Mouse (Mus musculus): ENCODE measurements around the gene Sft2d2. TPM values are rescaled to one million over a fixed set of nuclear protein-coding genes. Genes with fewer than 3 reads are reported as not detected.

Gene Sft2d2
- total and polyA plus RNA-seq, 2 experiments: 29.8 to 32.4 TPM

GRCm38 (mm10) chr1:165229577-165229976 lies 35.3 kb upstream of the Sft2d2 start:
- Histone ChIP-seq H3K27ac (replicated peaks; ENCODE audit: insufficient read depth, low read depth, low read length) (peak overlapping the region; percentile 95), H3K4me3 (ENCODE audit: insufficient read depth, low read depth, low read length) (peak overlapping the region; percentile 21; the same call in 1 of the 2 replicates), H3K9ac (ENCODE audit: low read depth, low read length) (peak overlapping the region; percentile 42), H3K36me3 (ENCODE audit: control insufficient read depth, insufficient read depth, low read length) (peaks cover 7% of the 10 kb centered on the region), H3K27me3 (ENCODE audit: control insufficient read depth, insufficient read depth, low read length) (no peaks in the 10 kb centered on the region), H3K79me2 (ENCODE audit: control insufficient read depth, insufficient read depth, low read length) (peaks cover 23% of the 10 kb centered on the region; the same call in 1 of the 2 replicates), H3K4me1 (ENCODE audit: control insufficient read depth, insufficient read depth, low read length) (peaks cover 23% of the 10 kb centered on the region)
- TF ChIP-seq CTCF (IDR thresholded peaks at IDR 0.05; ENCODE audit: low read depth, low read length) (no peak), POLR2A (IDR thresholded peaks at IDR 0.05; ENCODE audit: extremely low read depth, insufficient read depth, low read length) (no peak)
- DNase-seq (ENCODE audit: extremely low read depth, low read depth, low spot score): peak; percentile 98
- 26% methylated on average over 9 of the region's 9 CpGs for WGBS

- WGBS: 86% methylated on average over 2 of the region's 2 CpGs
- peaks cover 58% of the 10 kb centered on the region for H3K36me3 ChIP-seq (ENCODE audit: control insufficient read depth, insufficient read depth, low read length)
- no peaks in the 10 kb centered on the region for H3K4me1 ChIP-seq (ENCODE audit: control insufficient read depth, insufficient read depth, low read length)
- TF ChIP-seq POLR2A (IDR thresholded peaks at IDR 0.05; ENCODE audit: extremely low read depth, insufficient read depth, low read length) (no peak), CTCF (IDR thresholded peaks at IDR 0.05; ENCODE audit: low read depth, low read length) (no peak)
- no peaks in the 10 kb centered on the region for H3K27me3 ChIP-seq (ENCODE audit: control insufficient read depth, insufficient read depth, low read length)
- no peaks in the 10 kb centered on the region; the same call in 1 of the 2 replicates for H3K79me2 ChIP-seq (ENCODE audit: control insufficient read depth, insufficient read depth, low read length)
- H3K9ac ChIP-seq (ENCODE audit: low read depth, low read length): no peak overlapping the region
- DNase-seq (ENCODE audit: extremely low read depth, low read depth, low spot score): no peak
- H3K27ac ChIP-seq (replicated peaks; ENCODE audit: insufficient read depth, low read depth, low read length): no peak overlapping the region
- no peak overlapping the region for H3K4me3 ChIP-seq (ENCODE audit: insufficient read depth, low read depth, low read length)
These were observed 22.9 kb upstream of the Sft2d2 start for GRCm38 (mm10) chr1:165217023-165217589.

- H3K36me3 ChIP-seq (ENCODE audit: control insufficient read depth, insufficient read depth, low read length): peaks cover 52% of the 10 kb centered on the region
These were observed 21.6 kb upstream of the Sft2d2 start for GRCm38 (mm10) chr1:165215831-165216230.

GRCm38 (mm10) chr1:165205591-165205990 lies 11.4 kb upstream of the Sft2d2 start:
- Histone ChIP-seq H3K27ac (replicated peaks; ENCODE audit: insufficient read depth, low read depth, low read length) (no peak overlapping the region), H3K9ac (ENCODE audit: low read depth, low read length) (no peak overlapping the region), H3K4me1 (ENCODE audit: control insufficient read depth, insufficient read depth, low read length) (no peaks in the 10 kb centered on the region), H3K27me3 (ENCODE audit: control insufficient read depth, insufficient read depth, low read length) (no peaks in the 10 kb centered on the region), H3K4me3 (ENCODE audit: insufficient read depth, low read depth, low read length) (no peak overlapping the region), H3K79me2 (ENCODE audit: control insufficient read depth, insufficient read depth, low read length) (no peaks in the 10 kb centered on the region), H3K36me3 (ENCODE audit: control insufficient read depth, insufficient read depth, low read length) (no peaks in the 10 kb centered on the region)
- TF ChIP-seq POLR2A (IDR thresholded peaks at IDR 0.05; ENCODE audit: extremely low read depth, insufficient read depth, low read length) (no peak), CTCF (IDR thresholded peaks at IDR 0.05; ENCODE audit: low read depth, low read length) (no peak)
- no peak for DNase-seq (ENCODE audit: extremely low read depth, low read depth, low spot score)
- 61% methylated on average over 2 of the region's 2 CpGs for WGBS

More at GRCm38 (mm10) chr1:165215831-165216230, 21.6 kb upstream of the Sft2d2 start:
- 81% methylated on average over 7 of the region's 7 CpGs for WGBS
- no peak overlapping the region for H3K9ac ChIP-seq (ENCODE audit: low read depth, low read length)
- TF ChIP-seq CTCF (IDR thresholded peaks at IDR 0.05; ENCODE audit: low read depth, low read length) (no peak), POLR2A (IDR thresholded peaks at IDR 0.05; ENCODE audit: extremely low read depth, insufficient read depth, low read length) (no peak)
- H3K4me1 ChIP-seq (ENCODE audit: control insufficient read depth, insufficient read depth, low read length): no peaks in the 10 kb centered on the region
- H3K27ac ChIP-seq (replicated peaks; ENCODE audit: insufficient read depth, low read depth, low read length): no peak overlapping the region
- no peak for DNase-seq (ENCODE audit: extremely low read depth, low read depth, low spot score)
- no peaks in the 10 kb centered on the region; the same call in 1 of the 2 replicates for H3K79me2 ChIP-seq (ENCODE audit: control insufficient read depth, insufficient read depth, low read length)
- no peak overlapping the region for H3K4me3 ChIP-seq (ENCODE audit: insufficient read depth, low read depth, low read length)
- H3K27me3 ChIP-seq (ENCODE audit: control insufficient read depth, insufficient read depth, low read length): no peaks in the 10 kb centered on the region

- 59% methylated on average over 2 of the region's 2 CpGs for WGBS
These were observed 9.3 kb upstream of the Sft2d2 start for GRCm38 (mm10) chr1:165203488-165204035.

More at GRCm38 (mm10) chr1:165203488-165204035, 9.3 kb upstream of the Sft2d2 start:
- DNase-seq (ENCODE audit: extremely low read depth, low read depth, low spot score): no peak
- no peak overlapping the region for H3K4me3 ChIP-seq (ENCODE audit: insufficient read depth, low read depth, low read length)
- TF ChIP-seq POLR2A (IDR thresholded peaks at IDR 0.05; ENCODE audit: extremely low read depth, insufficient read depth, low read length) (no peak), CTCF (IDR thresholded peaks at IDR 0.05; ENCODE audit: low read depth, low read length) (no peak)
- no peak overlapping the region for H3K9ac ChIP-seq (ENCODE audit: low read depth, low read length)
- H3K36me3 ChIP-seq (ENCODE audit: control insufficient read depth, insufficient read depth, low read length): no peaks in the 10 kb centered on the region
- no peaks in the 10 kb centered on the region for H3K27me3 ChIP-seq (ENCODE audit: control insufficient read depth, insufficient read depth, low read length)
- H3K27ac ChIP-seq (replicated peaks; ENCODE audit: insufficient read depth, low read depth, low read length): no peak overlapping the region
- no peaks in the 10 kb centered on the region for H3K79me2 ChIP-seq (ENCODE audit: control insufficient read depth, insufficient read depth, low read length)
- H3K4me1 ChIP-seq (ENCODE audit: control insufficient read depth, insufficient read depth, low read length): peaks cover 2% of the 10 kb centered on the region; the same call in 1 of the 2 replicates

All from liver, adult 2 months (tissue).